Mouse (Mus musculus) CH12.LX (cell line): ENCODE results near the gene Gm11937. TPM values are rescaled to one million over a fixed set of nuclear protein-coding genes. Genes with fewer than 3 reads are reported as not detected.

Experiments
- DNase-seq: peaks from one replicate; pipeline ENCODE4 v3.0.0-alpha.2; 2013; ENCODE audit errors: extremely low read depth
- H3K27ac ChIP-seq: 2 replicates; pipeline ENCODE4 v1.5.1; 2012; ENCODE audit warnings: low read depth, mild to moderate bottlenecking, control low read depth, moderate library complexity; ENCODE audit not compliant: insufficient read depth
- H3K27me3 ChIP-seq: replicated peaks from 2 replicates; pipeline ENCODE3; 2012; ENCODE audit warnings: inconsistent platforms
- H3K36me3 ChIP-seq, 2 experiments: replicated peaks in 1 of 2; 2 replicates each; pipeline versions ENCODE3 to v1.6.1; 2012; ENCODE audit warnings: inconsistent platforms in 1 of 2, low read length in 1 of 2, mild to moderate bottlenecking in 1 of 2, mixed read lengths in 1 of 2, moderate library complexity in 1 of 2; ENCODE audit not compliant: control insufficient read depth in 1 of 2, insufficient read depth in 1 of 2
- H3K4me1 ChIP-seq, 2 experiments: 2 replicates each; pipeline ENCODE4 v1.6.1; 2012; ENCODE audit warnings: inconsistent platforms in 1 of 2, moderate library complexity in 1 of 2; ENCODE audit not compliant: insufficient read depth in 2 of 2, control insufficient read depth in 1 of 2
- H3K4me2 ChIP-seq: 2 replicates; pipeline ENCODE4 v1.6.1; 2012; ENCODE audit warnings: low read depth, mild to moderate bottlenecking, control low read depth; ENCODE audit not compliant: poor library complexity, insufficient read depth, severe bottlenecking
- H3K4me3 ChIP-seq, 3 experiments: fragments of 150-350 bp in 1 of 3; sonication (generic) in 1 of 3; replicated peaks in 1 of 3; 2 replicates each; pipeline versions ENCODE3 to v1.5.1; 2011 to 2012; ENCODE audit warnings: low read depth in 2 of 3, low read length in 2 of 3, mild to moderate bottlenecking in 2 of 3, moderate library complexity in 2 of 3, control low read depth in 1 of 3, improper control_type of control experiment in 1 of 3, inconsistent platforms in 1 of 3, mixed read lengths in 1 of 3; ENCODE audit not compliant: poor library complexity in 1 of 3
- H3K79me2 ChIP-seq: replicated peaks from 2 replicates; pipeline ENCODE4 v1.6.1; 2012; ENCODE audit warnings: mild to moderate bottlenecking, moderate library complexity; ENCODE audit not compliant: control insufficient read depth, poor library complexity, insufficient read depth, severe bottlenecking; ENCODE audit errors: extremely low read depth
- H3K9ac ChIP-seq: 2 replicates; pipeline ENCODE4 v1.6.1; 2012; ENCODE audit warnings: low read depth, mild to moderate bottlenecking, control low read depth, moderate library complexity; ENCODE audit not compliant: insufficient read depth
- H3K9me3 ChIP-seq: replicated peaks from 2 replicates; pipeline ENCODE3; 2012; ENCODE audit warnings: low read length, inconsistent platforms, mixed read lengths
- BHLHE40 ChIP-seq: IDR thresholded peaks from 2 replicates; pipeline ENCODE4 v1.6.1; 2011; ENCODE audit warnings: mild to moderate bottlenecking, low read depth, low read length, improper control_type of control experiment
- CTCF ChIP-seq, 2 experiments: IDR thresholded peaks in 1 of 2; conservative IDR thresholded peaks in 1 of 2; 2 replicates each; pipeline ENCODE4 v1.5.1; 2011 to 2012; ENCODE audit warnings: low read depth in 2 of 2, low read length in 2 of 2, improper control_type of control experiment in 1 of 2, inconsistent platforms in 1 of 2, mild to moderate bottlenecking in 1 of 2, moderate library complexity in 1 of 2
- ELF1 ChIP-seq: IDR thresholded peaks from 2 replicates; pipeline ENCODE4 v1.6.1; 2014; ENCODE audit warnings: low read depth, mild to moderate bottlenecking, inconsistent platforms, low read length, improper control_type of control experiment
- ETS1 ChIP-seq: conservative IDR thresholded peaks from 2 replicates; pipeline ENCODE4 v1.6.1; 2012; ENCODE audit warnings: low read depth, mild to moderate bottlenecking, inconsistent platforms, low read length, improper control_type of control experiment, moderate library complexity
- GABPA ChIP-seq: IDR thresholded peaks from 2 replicates; pipeline ENCODE4 v1.6.1; 2012; ENCODE audit warnings: low read depth, low read length, improper control_type of control experiment, inconsistent platforms; ENCODE audit not compliant: insufficient replicate concordance
- HCFC1 ChIP-seq: IDR thresholded peaks from 2 replicates; pipeline ENCODE4 v1.6.1; 2012; ENCODE audit warnings: low read depth, mild to moderate bottlenecking, inconsistent platforms, low read length, improper control_type of control experiment
- IRF4 ChIP-seq: IDR thresholded peaks from 2 replicates; pipeline ENCODE4 v1.6.1; 2014; ENCODE audit warnings: low read depth, mild to moderate bottlenecking, inconsistent platforms, low read length, improper control_type of control experiment
- JUND ChIP-seq: conservative IDR thresholded peaks from 2 replicates; pipeline ENCODE4 v1.6.1; 2011; ENCODE audit warnings: low read depth, low read length, improper control_type of control experiment
- MAFK ChIP-seq: IDR thresholded peaks from 2 replicates; pipeline ENCODE4 v1.6.1; 2011; ENCODE audit warnings: low read length, improper control_type of control experiment; ENCODE audit not compliant: insufficient replicate concordance
- MEF2A ChIP-seq: IDR thresholded peaks from 2 replicates; pipeline ENCODE4 v1.6.1; 2014; ENCODE audit warnings: low read depth, mild to moderate bottlenecking, inconsistent platforms, low read length, improper control_type of control experiment, borderline replicate concordance
- MYC ChIP-seq: IDR thresholded peaks from 2 replicates; pipeline ENCODE4 v1.6.1; 2011; ENCODE audit warnings: low read depth, mild to moderate bottlenecking, improper control_type of control experiment, low read length
- NELFE ChIP-seq: IDR thresholded peaks from 2 replicates; pipeline ENCODE4 v1.6.1; 2011; ENCODE audit warnings: low read depth, low read length, improper control_type of control experiment
- NRF1 ChIP-seq: IDR thresholded peaks from 2 replicates; pipeline ENCODE4 v1.6.1; 2014; ENCODE audit warnings: low read depth, mild to moderate bottlenecking, inconsistent platforms, low read length, improper control_type of control experiment, moderate library complexity
- POLR2A ChIP-seq: IDR thresholded peaks from 2 replicates; pipeline ENCODE4 v1.6.1; 2011; ENCODE audit warnings: low read depth, mild to moderate bottlenecking, improper control_type of control experiment, low read length
- POLR2AphosphoS2 ChIP-seq: IDR thresholded peaks from 2 replicates; pipeline ENCODE4 v1.6.1; 2011; ENCODE audit warnings: low read depth, low read length, improper control_type of control experiment
- RAD21 ChIP-seq: IDR thresholded peaks from 2 replicates; pipeline ENCODE4 v1.6.1; 2011; ENCODE audit warnings: low read depth, mild to moderate bottlenecking, low read length, improper control_type of control experiment, moderate library complexity
- SIN3A ChIP-seq: IDR thresholded peaks from 2 replicates; pipeline ENCODE4 v1.6.1; 2012; ENCODE audit warnings: low read length, improper control_type of control experiment, inconsistent platforms
- SMC3 ChIP-seq: IDR thresholded peaks from 2 replicates; pipeline ENCODE4 v1.6.1; 2011; ENCODE audit warnings: low read depth, low read length, improper control_type of control experiment
- TBP ChIP-seq: conservative IDR thresholded peaks from 2 replicates; pipeline ENCODE4 v1.6.1; 2011; ENCODE audit warnings: low read depth, low read length, improper control_type of control experiment
- UBTF ChIP-seq: IDR thresholded peaks from 2 replicates; pipeline ENCODE4 v1.6.1; 2012; ENCODE audit warnings: low read depth, mild to moderate bottlenecking, inconsistent platforms, low read length, improper control_type of control experiment, moderate library complexity
- USF1 ChIP-seq: IDR thresholded peaks from 2 replicates; pipeline ENCODE4 v1.6.1; 2014; ENCODE audit warnings: low read depth, mild to moderate bottlenecking, inconsistent platforms, low read length, improper control_type of control experiment
- ZC3H11A ChIP-seq: IDR thresholded peaks from 2 replicates; pipeline ENCODE4 v1.6.1; 2012; ENCODE audit warnings: low read depth, mild to moderate bottlenecking, inconsistent platforms, low read length, improper control_type of control experiment
- ZMIZ1 ChIP-seq: IDR thresholded peaks from 2 replicates; pipeline ENCODE4 v1.6.1; 2012; ENCODE audit warnings: low read depth, mild to moderate bottlenecking, inconsistent platforms, low read length, improper control_type of control experiment
- ZNF384 ChIP-seq: IDR thresholded peaks from 2 replicates; pipeline ENCODE4 v1.6.1; 2012; ENCODE audit warnings: low read depth, low read length, improper control_type of control experiment, inconsistent platforms
- dilution Hi-C: fragments of 300-500 bp; cut with MboI; formaldehyde crosslinking; loops from 2 replicates; pipeline ENCODE4 v1.14.3; 2020; ENCODE audit warnings: low sequenced_read_pairs; ENCODE audit not compliant: extremely low pct_unique_long_range_greater_than_20kb, extremely low pct_ligation_motif_present
- in situ Hi-C: fragments of 300-500 bp; cut with MboI; formaldehyde crosslinking; loops from 3 replicates; pipeline ENCODE4 v1.14.3; 2019; ENCODE audit warnings: low sequenced_read_pairs, low pct_ligation_motif_present, low pct_unique_long_range_greater_than_20kb, mixed read lengths
- polyA plus RNA-seq: library from polyadenylated mRNA; unstranded; fragments of >175 nt; gene quantifications from 2 replicates; pipeline ENCODE4 v1.2.1, GENCODE M21; 2012; ENCODE audit warnings: low read depth; ENCODE audit not compliant: insufficient read length
- total RNA-seq, 2 experiments: library from RNA; depleted of rRNA; stranded (reverse); fragments of 300-350 nt in 1 of 2; fragments of >200 nt in 1 of 2; gene quantifications; 2 replicates each; pipeline ENCODE4 v1.2.3; 2012 to 2014

The Gm11937 gene
- total and polyA plus RNA-seq, 3 experiments, result not detected

- in situ Hi-C loops (no loop called here), dilution Hi-C loops (no loop called here)
- no peak overlapping the region for H3K27ac ChIP-seq
- peaks cover 67% of the 10 kb centered on the region for H3K27me3 ChIP-seq
- no peak overlapping the region; the same call in 1 of the 2 replicates for H3K9ac ChIP-seq
- TF ChIP-seq NRF1, result 0 out of 2 replicates have a peak, but pooled peaks have one; percentile 30
- TF ChIP-seq SIN3A, result 0 out of 2 replicates have a peak, but pooled peaks have one; percentile 3
- peak; percentile 50; the same call in 1 of the 2 replicates for TF ChIP-seq NELFE
- TF ChIP-seq RAD21, result peak; percentile 89
- TF ChIP-seq ZMIZ1, result no peak
- TF ChIP-seq MEF2A, result 0 out of 2 replicates have a peak, but pooled peaks have one; percentile 57
- peak; percentile 57; the same call in 1 of the 2 replicates for TF ChIP-seq MAFK
- TF ChIP-seq CTCF (conservative IDR thresholded peaks at IDR 0.05 in 1 of 2, IDR thresholded peaks at IDR 0.05 in 1 of 2; ENCODE audit: low read depth in 2 of 2, low read length in 2 of 2), result peak; percentile 97 to 98
- TF ChIP-seq IRF4, result peak; percentile 77
- TF ChIP-seq BHLHE40, result peak; percentile 41; the same call in 1 of the 2 replicates
- no peak for TF ChIP-seq ETS1
- TF ChIP-seq USF1, result no peak
- no peak for TF ChIP-seq TBP
- peak; percentile 97 for TF ChIP-seq SMC3
- peak; percentile 55; the same call in 1 of the 2 replicates for TF ChIP-seq ELF1
- peak; percentile 30; the same call in 1 of the 2 replicates for TF ChIP-seq HCFC1
- peak; percentile 52; the same call in 1 of the 2 replicates for TF ChIP-seq MYC
- peak; percentile 81 for TF ChIP-seq ZNF384
- TF ChIP-seq ZC3H11A, result peak; percentile 53; the same call in 1 of the 2 replicates
- TF ChIP-seq, all 38 proteins: peak for 15
- peak overlapping the region in 2 of 3 experiments; percentile 1 to 29 for H3K4me3 ChIP-seq
- H3K4me2 ChIP-seq, result peak overlapping the region; percentile 41
- DNase-seq, result peak; percentile 85
- H3K36me3 ChIP-seq, result no peaks in the 10 kb centered on the region
- no peaks in the 10 kb centered on the region for H3K79me2 ChIP-seq
- H3K9me3 ChIP-seq, result no peaks in the 10 kb centered on the region
- H3K4me1 ChIP-seq, result peaks cover 3% of the 10 kb centered on the region in 2 experiments; a peak in 2 of 4 replicates
Measured at GRCm38 (mm10) chr11:99574106-99574505, 35.9 kb downstream of the Gm11937 start.

DNA sequence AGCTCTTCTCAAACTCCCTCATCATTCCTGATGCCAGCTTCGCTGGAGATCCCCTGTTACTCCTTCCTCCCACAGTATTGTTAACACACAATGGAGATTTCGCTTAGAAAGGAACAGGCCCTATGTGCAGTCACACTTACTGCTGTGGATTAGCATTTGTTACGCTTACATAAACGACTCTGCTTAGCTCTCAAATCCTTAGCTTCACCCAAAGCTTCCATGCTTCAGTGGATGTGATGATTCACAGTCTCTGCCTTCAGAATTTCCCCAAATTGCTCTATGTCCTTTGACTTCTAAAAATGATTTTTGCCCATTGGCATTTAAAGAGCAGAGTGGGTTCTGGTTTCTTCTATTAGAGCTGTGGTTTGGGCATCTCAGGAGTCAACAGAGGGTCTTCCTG lies 36.8 kb downstream of the Gm11937 start:
- no peak overlapping the region for H3K4me3 ChIP-seq
- DNase-seq, result no peak
- no peaks in the 10 kb centered on the region for H3K79me2 ChIP-seq
- in situ Hi-C loops, result no loop called here
- H3K9ac ChIP-seq, result no peak overlapping the region
- no peaks in the 10 kb centered on the region for H3K36me3 ChIP-seq
- H3K4me2 ChIP-seq, result no peak overlapping the region
- dilution Hi-C loops, result no loop called here
- H3K27ac ChIP-seq, result no peak overlapping the region
- peaks cover 62% of the 10 kb centered on the region for H3K27me3 ChIP-seq
- no peaks in the 10 kb centered on the region for H3K9me3 ChIP-seq
- H3K4me1 ChIP-seq, result peaks cover 3% of the 10 kb centered on the region in 2 experiments; a peak in 2 of 4 replicates
- no peak for TF ChIP-seq GABPA
- TF ChIP-seq UBTF, result no peak
- TF ChIP-seq BHLHE40, result no peak
- no peak for TF ChIP-seq SMC3
- TF ChIP-seq POLR2A, result no peak
- no peak for TF ChIP-seq NRF1
- TF ChIP-seq MYC, result no peak
- no peak for TF ChIP-seq POLR2AphosphoS2
- no peak for TF ChIP-seq ELF1
- no peak for TF ChIP-seq MEF2A
- TF ChIP-seq JUND, result no peak
- TF ChIP-seq IRF4, result no peak
- TF ChIP-seq NELFE, result no peak
